Mouse (Mus musculus) ovary, adult 2 months (tissue): Measurements from ENCODE around the gene Vmn1r121. TPM values are rescaled to one million over a fixed set of nuclear protein-coding genes. Genes with fewer than 3 reads are reported as not detected.

Experiments
- polyA plus RNA-seq: library from polyadenylated mRNA; depleted of rRNA; stranded (reverse); fragments of >200 nt; gene quantifications from 2 replicates; pipeline ENCODE4 v1.2.3, GENCODE M21; 2012; rRNA removed

Vmn1r121 gene
- not detected in 2 replicates for polyA plus RNA-seq

GRCm38 (mm10) chr7:21098413-21098812, at the start of gene Vmn1r121:
TSS of gene Vmn1r121 (minus strand) at chr7:21098513.

GRCm38 (mm10) chr7:21134028-21134427, 35.7 kb upstream of the Vmn1r121 start, which contains the start of gene Vmn1r122:
TSS of gene Vmn1r122 (minus strand) at chr7:21134128.

GRCm38 (mm10) chr7:21053684-21054083, 44.6 kb downstream of the Vmn1r121 start, which contains the start of gene Vmn1r120:
TSS of gene Vmn1r120 (minus strand) at chr7:21053784.

Other genes with a start within 250 kb of the Vmn1r121 start
- gene Vmn1r116, start 226.3 kb downstream of the Vmn1r121 start, polyA plus RNA-seq = not detected in 2 replicates
- gene Vmn1r117, start 214.4 kb downstream of the Vmn1r121 start, polyA plus RNA-seq = not detected in 2 replicates
- not detected in 2 replicates for gene Vmn1r118, start 186.2 kb downstream of the Vmn1r121 start, polyA plus RNA-seq
- gene Vmn1r119, start 86.1 kb downstream of the Vmn1r121 start, polyA plus RNA-seq = not detected in 2 replicates
- gene Vmn1r120, start 44.7 kb downstream of the Vmn1r121 start, polyA plus RNA-seq = not detected in 2 replicates
- not detected in 2 replicates for gene Vmn1r122, start 35.6 kb upstream of the Vmn1r121 start, polyA plus RNA-seq
- gene Vmn1r123, start 63.7 kb upstream of the Vmn1r121 start, polyA plus RNA-seq = not detected in 2 replicates
- not detected in 2 replicates for gene Gm5157, start 91.9 kb upstream of the Vmn1r121 start, polyA plus RNA-seq
- gene Vmn1r124, start 162.1 kb upstream of the Vmn1r121 start, polyA plus RNA-seq = not detected in 2 replicates
- not detected in 2 replicates for gene Vmn1r125, start 173.7 kb upstream of the Vmn1r121 start, polyA plus RNA-seq
- gene Vmn1r126, start 203.0 kb upstream of the Vmn1r121 start, polyA plus RNA-seq = not detected in 2 replicates
- not detected in 2 replicates for gene Vmn1r127, start 221.3 kb upstream of the Vmn1r121 start, polyA plus RNA-seq